Mouse (Mus musculus) olfactory bulb, adult 2 months (tissue): ENCODE measurements around the gene Rab5if. TPM values are rescaled to one million over a fixed set of nuclear protein-coding genes. Genes with fewer than 3 reads are reported as not detected.
"Not testable (repeated sequence)": the region's sequence is repeated elsewhere in the genome, so short reads cannot be mapped to it uniquely, and the experiment has no call there.

Experiments used
- H3K27ac ChIP-seq: fragments of 200-500 bp; 2 replicates; pipeline ENCODE4 v1.5.1; 2012; ENCODE audit warnings: low read depth, low read length; ENCODE audit not compliant: insufficient read depth
- H3K4me1 ChIP-seq: fragments of 200-500 bp; 2 replicates; pipeline ENCODE4 v1.6.1; 2012; ENCODE audit warnings: low read length; ENCODE audit not compliant: control insufficient read depth, insufficient read depth
- H3K4me3 ChIP-seq: fragments of 200-500 bp; 2 replicates; pipeline ENCODE4 v1.5.1; 2012; ENCODE audit warnings: mild to moderate bottlenecking, low read depth, low read length, moderate library complexity; ENCODE audit not compliant: insufficient read depth
- CTCF ChIP-seq: fragments of 200-500 bp; IDR thresholded peaks from 2 replicates; pipeline ENCODE4 v1.5.1; 2012; ENCODE audit warnings: low read depth, mild to moderate bottlenecking, low read length, moderate library complexity; ENCODE audit not compliant: insufficient read depth
- POLR2A ChIP-seq: fragments of 200-500 bp; IDR thresholded peaks from 2 replicates; pipeline ENCODE4 v1.6.1; 2012; ENCODE audit warnings: mild to moderate bottlenecking, low read depth, low read length, moderate library complexity; ENCODE audit not compliant: insufficient read depth
- whole genome bisulfite sequencing: fragments of 180-500 bp; shearing (Covaris S2); methylation state at CpG from one replicate; pipeline ENCODE4 v1.1.7; 2018; 5-methylcytosine and 5-hydroxymethylcytosine counted together
- polyA plus RNA-seq: library from polyadenylated mRNA; stranded (reverse); fragments of >200 nt; gene quantifications from 2 replicates; pipeline ENCODE4 v1.2.4, GENCODE M21; 2012; ENCODE audit warnings: low replicate concordance; ENCODE audit not compliant: missing spikeins, insufficient read depth, insufficient read length

Rab5if gene
- polyA plus RNA-seq, 1 experiment: not detected

DNA sequence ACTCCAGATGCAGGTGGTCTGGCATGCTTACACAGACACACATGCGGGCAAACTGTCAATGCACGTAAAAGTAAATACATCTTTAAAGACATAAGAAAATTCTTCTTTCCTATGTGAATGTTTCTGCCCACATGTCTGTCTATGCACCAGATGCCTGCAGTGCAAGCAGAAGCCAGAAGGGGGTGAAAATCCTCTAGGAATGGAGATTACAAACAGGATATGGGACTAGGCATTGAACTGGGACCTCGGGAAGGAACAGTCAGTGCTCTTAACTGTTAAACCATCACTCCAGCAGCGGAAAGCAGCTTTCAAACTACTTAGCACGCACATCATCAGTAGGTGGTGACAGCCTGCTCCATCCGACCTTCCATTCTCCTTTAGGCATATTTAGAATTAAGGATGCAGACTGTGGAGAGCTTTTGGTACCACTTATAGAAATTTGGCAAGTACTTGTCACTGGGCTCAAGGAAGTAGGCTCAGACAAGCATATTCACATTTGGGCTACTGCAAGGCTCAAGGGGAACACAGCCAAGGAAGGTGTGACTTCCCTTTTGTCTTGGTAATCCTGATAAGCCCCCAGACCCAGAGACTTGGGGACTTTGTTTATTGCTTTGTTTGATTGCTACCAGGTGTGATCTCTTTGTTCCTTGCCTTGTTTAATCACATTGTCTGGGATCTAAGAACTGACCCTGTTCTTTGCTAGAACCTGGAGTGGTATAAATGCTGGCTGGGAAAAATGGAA is 42.2 kb downstream of the Rab5if start:
- no peak for TF ChIP-seq POLR2A
- Histone ChIP-seq H3K4me3 (no peak overlapping the region), H3K4me1 (peaks cover 3% of the 10 kb centered on the region; the same call in 1 of the 2 replicates), H3K27ac (no peak overlapping the region)
- 42% methylated on average over 6 of the region's 6 CpGs for WGBS

GRCm38 (mm10) chr2:156905931-156906330 is 43.0 kb downstream of the Rab5if start:
- not testable (repeated sequence) for H3K4me3 ChIP-seq, H3K27ac ChIP-seq, H3K4me1 ChIP-seq
- 64% methylated on average over 4 of the region's 4 CpGs for WGBS

GRCm38 (mm10) chr2:156913191-156913590 is 50.3 kb downstream of the Rab5if start:
- WGBS: 52% methylated on average over 5 of the region's 5 CpGs
- no peak for TF ChIP-seq POLR2A
- TF ChIP-seq CTCF: no peak
- Histone ChIP-seq H3K4me3 (no peak overlapping the region), H3K27ac (no peak overlapping the region), H3K4me1 (no peaks in the 10 kb centered on the region)

DNA sequence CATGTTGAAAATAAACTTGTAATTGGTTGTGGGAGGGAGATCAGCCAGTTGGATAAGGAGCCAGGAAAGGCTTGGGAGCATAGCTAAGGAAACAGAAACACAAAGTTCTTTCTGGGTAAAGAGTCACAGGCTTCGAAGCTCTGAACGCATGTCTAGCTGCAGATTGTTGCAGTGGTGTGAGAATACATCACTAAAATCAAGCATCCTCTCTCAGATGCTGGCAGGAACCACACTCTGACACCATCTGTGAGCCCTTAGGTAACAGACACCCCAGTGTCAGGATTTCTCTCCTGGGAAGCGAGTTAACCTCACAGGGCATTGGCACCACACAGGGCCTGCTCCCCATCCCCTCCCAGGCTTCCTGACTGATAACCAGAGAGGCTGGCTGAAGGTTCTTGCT is 52.6 kb downstream of the Rab5if start:
- Histone ChIP-seq H3K27ac (no peak overlapping the region), H3K4me1 (no peaks in the 10 kb centered on the region), H3K4me3 (no peak overlapping the region)
- no peak for TF ChIP-seq POLR2A
- TF ChIP-seq CTCF: no peak
- WGBS: 74% methylated on average over 3 of the region's 3 CpGs

- no peaks in the 10 kb centered on the region for H3K4me1 ChIP-seq
- 94% methylated on average over 3 of the region's 3 CpGs for WGBS
- TF ChIP-seq POLR2A (no peak), CTCF (no peak)
- H3K4me3 ChIP-seq: no peak overlapping the region
- no peak overlapping the region for H3K27ac ChIP-seq
These were observed 53.6 kb downstream of the Rab5if start for GRCm38 (mm10) chr2:156916419-156917125.

DNA sequence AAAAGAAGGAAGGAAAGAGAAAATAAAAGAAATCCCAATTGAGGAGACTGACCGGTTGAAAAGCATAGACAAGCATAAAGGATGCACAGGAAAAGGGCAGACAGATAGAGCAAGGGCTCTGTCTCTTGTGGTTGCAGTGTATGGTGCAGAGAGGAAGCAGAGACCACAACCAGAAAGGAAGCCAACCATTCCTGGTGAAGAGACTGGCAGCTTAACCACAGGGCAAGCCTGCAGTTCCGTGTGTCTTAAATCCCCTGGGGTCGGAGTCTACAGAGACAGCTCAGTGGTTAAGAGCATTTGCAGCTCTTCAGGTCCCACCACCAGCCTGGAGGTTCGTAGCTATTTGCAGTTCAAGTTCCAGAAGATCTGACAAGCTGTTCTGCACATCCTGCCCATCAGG is 55.6 kb downstream of the Rab5if start:
- H3K27ac ChIP-seq: no peak overlapping the region
- H3K4me1 ChIP-seq: no peaks in the 10 kb centered on the region
- TF ChIP-seq CTCF (no peak), POLR2A (no peak)
- no peak overlapping the region for H3K4me3 ChIP-seq
- WGBS: 58% methylated on average over 4 of the region's 4 CpGs

GRCm38 (mm10) chr2:156919191-156919590 is 56.3 kb downstream of the Rab5if start:
- not testable (repeated sequence) for H3K4me3 ChIP-seq, H3K4me1 ChIP-seq, H3K27ac ChIP-seq
- WGBS: 94% methylated on average over 11 of the region's 11 CpGs

DNA sequence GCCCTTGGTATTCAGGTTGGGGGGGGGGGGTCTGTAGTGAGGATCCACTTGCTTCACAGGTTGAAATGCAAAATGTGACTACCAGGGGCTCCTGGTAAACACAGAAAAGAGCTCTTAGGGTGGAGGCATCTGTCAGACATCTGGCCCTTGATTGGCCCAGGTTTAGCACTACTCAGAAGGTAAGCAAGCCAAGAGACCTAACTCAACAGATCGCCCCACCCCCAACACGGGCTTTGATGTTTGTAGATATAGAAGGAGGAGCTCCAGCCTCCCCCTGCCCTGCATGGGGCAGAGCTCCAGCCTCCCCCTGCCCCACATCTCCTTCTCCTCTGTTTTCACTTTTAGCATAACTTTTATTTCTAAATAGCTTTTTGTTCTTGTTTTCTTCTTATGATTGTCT is 56.9 kb downstream of the Rab5if start:
- Histone ChIP-seq H3K4me3 (no peak overlapping the region), H3K4me1 (no peaks in the 10 kb centered on the region), H3K27ac (no peak overlapping the region)
- WGBS: 83% methylated on average over 2 of the region's 2 CpGs
- TF ChIP-seq POLR2A: no peak
- TF ChIP-seq CTCF: no peak

DNA sequence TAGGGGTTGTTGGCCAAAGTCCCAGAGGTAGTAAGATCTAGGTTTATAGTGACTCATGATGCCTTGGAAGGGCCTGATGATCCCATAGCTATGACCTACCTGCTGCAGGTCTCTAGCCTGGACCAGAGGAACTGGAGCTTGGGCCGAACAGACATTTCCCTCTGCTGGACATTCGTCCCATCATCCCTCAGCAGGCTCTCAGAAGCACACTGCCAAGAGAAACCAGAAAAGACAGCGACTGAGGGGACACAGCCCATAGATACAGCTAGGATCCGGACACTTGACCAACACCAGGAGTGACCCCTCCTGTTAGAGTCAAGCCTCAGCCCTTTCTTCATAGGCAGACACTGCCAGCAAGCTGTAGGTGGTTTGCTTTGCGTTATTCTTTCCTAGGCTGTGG is 60.1 kb downstream of the Rab5if start:
- 81% methylated on average over 5 of the region's 5 CpGs for WGBS
- H3K27ac ChIP-seq: no peak overlapping the region
- no peak for TF ChIP-seq POLR2A
- peaks cover 3% of the 10 kb centered on the region; the same call in 1 of the 2 replicates for H3K4me1 ChIP-seq
- H3K4me3 ChIP-seq: no peak overlapping the region

Other genes starting within 250 kb of the Rab5if start
- not detected in 2 replicates for gene Dlgap4, start 249.4 kb upstream of the Rab5if start, polyA plus RNA-seq
- gene Myl9, start 87.7 kb upstream of the Rab5if start, polyA plus RNA-seq: not detected in 2 replicates
- not detected in 2 replicates for gene Tgif2, start 23.1 kb upstream of the Rab5if start, polyA plus RNA-seq
- gene 4930518I15Rik, start 5.2 kb upstream of the Rab5if start, polyA plus RNA-seq: not detected in 2 replicates
- not detected in 2 replicates for gene Sla2, start 24.1 kb downstream of the Rab5if start, polyA plus RNA-seq
- gene Ndrg3, start 128.9 kb downstream of the Rab5if start, polyA plus RNA-seq: 187 and 436 TPM in 2 replicates
- not detected in 2 replicates for gene Dsn1, start 144.0 kb downstream of the Rab5if start, polyA plus RNA-seq
- not detected in 2 replicates for gene Soga1, start 216.1 kb downstream of the Rab5if start, polyA plus RNA-seq
- gene Tldc2, start 223.9 kb downstream of the Rab5if start, polyA plus RNA-seq: not detected in 2 replicates